ENCODE assay signal across 10 mouse cellular contexts in the genomic region with DNA sequence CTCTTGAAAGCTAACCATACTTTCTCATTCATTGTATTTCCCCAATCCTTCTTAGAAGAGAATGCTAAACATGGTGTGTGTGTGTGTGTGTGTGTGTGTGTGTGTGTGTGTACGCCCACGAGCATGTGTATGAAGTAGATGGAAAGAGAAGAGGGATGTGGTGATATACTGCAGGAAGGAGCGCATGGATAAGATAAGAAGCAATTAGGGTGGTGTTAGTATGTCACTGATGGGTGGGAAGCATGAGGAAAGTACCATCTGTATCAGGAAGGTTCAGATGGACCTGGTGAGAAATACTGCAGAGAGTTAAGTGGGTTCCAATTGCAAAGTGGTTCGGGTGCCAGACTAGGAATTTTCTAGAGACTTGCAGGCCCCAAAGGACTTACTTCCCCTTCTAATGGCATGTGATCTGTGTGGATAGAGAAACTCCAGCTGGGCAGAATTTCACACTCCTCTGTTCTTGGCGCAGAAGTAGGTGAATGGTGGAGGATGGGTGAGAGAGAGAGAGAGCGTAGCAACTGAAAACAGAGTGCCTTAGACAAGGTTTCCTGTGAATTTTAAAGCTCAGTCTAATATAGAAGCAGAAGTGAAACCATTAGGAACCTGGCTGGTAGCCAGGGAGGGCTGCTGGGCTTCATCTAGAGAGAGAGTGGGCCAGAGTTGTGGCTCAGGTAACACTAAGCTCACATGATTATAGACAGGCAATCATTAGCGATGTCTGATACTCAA.
DNase-seq lines count a peak whose midpoint lies in the region; ATAC-seq and TF ChIP-seq lines count a peak whose summit lies in the region.
"Had no signal": no experiment of that assay in that cellular context is flagged by ENCODE, and none has a peak within 500 bp of the region (broad histone marks: within the 10 kb centered on the region; RNA-seq: fewer than 3 reads in every experiment).

No protein-coding gene starts in this region.

- no peak overlapping the region for H3K9ac ChIP-seq in liver, embryonic 11.5 days (ENCODE audit: low read depth, low read length)
- H3K9ac ChIP-seq in intestine, embryonic 16.5 days (ENCODE audit: low read depth, low read length): no peak overlapping the region
- H3K9ac ChIP-seq: embryonic facial prominence, embryonic 15.5 days had no signal

- no peak overlapping the region for H3K27ac ChIP-seq in liver, embryonic 11.5 days (ENCODE audit: low read depth, low read length)
- H3K27ac ChIP-seq in intestine, embryonic 16.5 days (ENCODE audit: low read length): no peak overlapping the region
- H3K27ac ChIP-seq in hindbrain, embryonic 10.5 days: no peak overlapping the region
- H3K27ac ChIP-seq: embryonic facial prominence, embryonic 15.5 days had no signal

- H3K4me3 ChIP-seq in liver, embryonic 11.5 days (ENCODE audit: low read depth, low read length): no peak overlapping the region
- H3K4me3 ChIP-seq in lung, adult 2 months (replicated peaks; ENCODE audit: extremely low read depth, low read depth, low read length): no peak overlapping the region
- H3K4me3 ChIP-seq in intestine, embryonic 16.5 days (ENCODE audit: low read length): no peak overlapping the region
- no peak overlapping the region for H3K4me3 ChIP-seq in hindbrain, embryonic 10.5 days
- H3K4me3 ChIP-seq: embryonic facial prominence, embryonic 15.5 days had no signal

- TF ChIP-seq CTCF in lung, adult 2 months (IDR thresholded peaks at IDR 0.05; ENCODE audit: insufficient read depth, low read length): no peak

- no peak overlapping the region for H3K4me2 ChIP-seq in liver, embryonic 11.5 days
- no peak overlapping the region for H3K4me2 ChIP-seq in intestine, embryonic 16.5 days (ENCODE audit: low read depth, low read length)
- H3K4me2 ChIP-seq: embryonic facial prominence, embryonic 15.5 days had no signal

- DNase-seq in liver: peak; percentile 13
- no peak for DNase-seq in liver, embryonic 11.5 days (ENCODE audit: low spot score)
- DNase-seq in heart, adult 9 months (ENCODE audit: low spot score in 2 of 2): peak; percentile 30 to 37
- peak; percentile 12 for DNase-seq in lung, adult 2 months
- peak; percentile 70 to 77 for DNase-seq in spleen, postnatal 36 days (ENCODE audit: low spot score in 2 of 2)
- DNase-seq in hindbrain, embryonic 10.5 days (ENCODE audit: low spot score): no peak
- no peak for DNase-seq in adrenal gland, postnatal 4 days (ENCODE audit: low spot score in 2 of 2)
- DNase-seq: kidney, postnatal 14 days had no signal

- no peak for TF ChIP-seq POLR2A in lung, adult 2 months (IDR thresholded peaks at IDR 0.05; ENCODE audit: borderline replicate concordance, extremely low read depth, low read depth, low read length)

- ATAC-seq in liver, embryonic 11.5 days (replicated peaks; ENCODE audit: low FRiP score): no peak
- ATAC-seq in intestine, embryonic 16.5 days: no peak

- H3K4me1 ChIP-seq in liver, embryonic 11.5 days (replicated peaks; ENCODE audit: control insufficient read depth, insufficient read depth, low read length): no peaks in the 10 kb centered on the region
- H3K4me1 ChIP-seq in lung, adult 2 months (ENCODE audit: control insufficient read depth, insufficient read depth, low read length): peaks cover 2% of the 10 kb centered on the region; the same call in 1 of the 2 replicates
- H3K4me1 ChIP-seq in intestine, embryonic 16.5 days (ENCODE audit: control insufficient read depth, insufficient read depth, low read length): no peaks in the 10 kb centered on the region
- no peaks in the 10 kb centered on the region for H3K4me1 ChIP-seq in hindbrain, embryonic 10.5 days (replicated peaks)

- H3K27me3 ChIP-seq in liver, embryonic 11.5 days (replicated peaks; ENCODE audit: control insufficient read depth, insufficient read depth, low read length): no peaks in the 10 kb centered on the region
- no peaks in the 10 kb centered on the region for H3K27me3 ChIP-seq in intestine, embryonic 16.5 days (replicated peaks; ENCODE audit: control insufficient read depth, insufficient read depth, low read length)
- no peaks in the 10 kb centered on the region for H3K27me3 ChIP-seq in hindbrain, embryonic 10.5 days (ENCODE audit: insufficient read depth, poor library complexity, severe bottlenecking)
- H3K27me3 ChIP-seq: embryonic facial prominence, embryonic 15.5 days had no signal

- H3K36me3 ChIP-seq in liver, embryonic 11.5 days (ENCODE audit: control insufficient read depth, insufficient read depth, low read length): no peaks in the 10 kb centered on the region
- H3K36me3 ChIP-seq in intestine, embryonic 16.5 days (ENCODE audit: control insufficient read depth, insufficient read depth, low read length): no peaks in the 10 kb centered on the region
- no peaks in the 10 kb centered on the region for H3K36me3 ChIP-seq in hindbrain, embryonic 10.5 days
- H3K36me3 ChIP-seq: embryonic facial prominence, embryonic 15.5 days had no signal

- WGBS in liver, embryonic 11.5 days: 69% methylated on average over 7 of the region's 7 CpGs
- 47% methylated on average over 7 of the region's 7 CpGs for WGBS in lung, adult 2 months
- 64% methylated on average over 7 of the region's 7 CpGs for WGBS in intestine, embryonic 16.5 days
- WGBS in hindbrain, embryonic 10.5 days: 89% methylated on average over 7 of the region's 7 CpGs

- H3K9me3 ChIP-seq in liver, embryonic 11.5 days (ENCODE audit: control insufficient read depth, low read length): no peaks in the 10 kb centered on the region
- H3K9me3 ChIP-seq in intestine, embryonic 16.5 days (ENCODE audit: control insufficient read depth, low read length): no peaks in the 10 kb centered on the region
- H3K9me3 ChIP-seq in hindbrain, embryonic 10.5 days: no peaks in the 10 kb centered on the region
- H3K9me3 ChIP-seq: embryonic facial prominence, embryonic 15.5 days had no signal

Comparison
In these comparisons a context has a peak if more than half of its experiments do, and no peak if none do; other contexts are left out.
1. DNase-seq: peak in liver (single experiment), heart, adult 9 months (2 of 2), lung, adult 2 months (single experiment) and spleen, postnatal 36 days (2 of 2); none in liver, embryonic 11.5 days (single experiment), hindbrain, embryonic 10.5 days (single experiment) and adrenal gland, postnatal 4 days (0 of 2).